In the genomic region with DNA sequence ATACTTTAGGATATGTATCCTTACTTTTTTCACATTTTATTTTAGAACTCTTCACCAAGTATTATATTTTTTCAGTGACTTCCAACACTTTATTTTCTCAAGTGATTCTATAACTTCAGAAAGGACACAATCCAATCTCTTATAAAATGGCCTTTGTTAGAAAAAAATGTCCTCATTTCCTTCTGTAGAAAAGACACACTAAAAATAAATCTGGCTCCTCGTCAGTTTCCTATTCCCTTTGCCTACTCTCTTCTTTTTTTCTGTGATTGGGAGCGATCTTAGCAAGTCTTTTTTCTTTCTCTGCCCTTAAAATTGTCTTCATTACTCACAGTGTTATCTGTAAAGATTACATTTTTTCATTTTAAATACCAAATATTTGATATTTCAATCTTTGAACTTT, we compare ENCODE assay signal across 29 mouse cellular contexts.
"Had no signal": no experiment of that assay in that cellular context is flagged by ENCODE, and none has a peak within 500 bp of the region (broad histone marks: within the 10 kb centered on the region; RNA-seq: fewer than 3 reads in every experiment).

No protein-coding gene starts in this region.

- ATAC-seq: forebrain, embryonic 13.5 days; forebrain, embryonic 14.5 days; forebrain, embryonic 15.5 days; forebrain, embryonic 16.5 days; forebrain, postnatal 0 days had no signal

- H3K27ac ChIP-seq: embryonic facial prominence, embryonic 10.5 days; embryonic facial prominence, embryonic 12.5 days; embryonic facial prominence, embryonic 13.5 days; embryonic facial prominence, embryonic 15.5 days; forebrain, embryonic 10.5 days; forebrain, embryonic 12.5 days; forebrain, embryonic 13.5 days; forebrain, embryonic 15.5 days; gastrocnemius, adult 2 months; heart, adult 2 months had no signal

- H3K9me3 ChIP-seq: embryonic facial prominence, embryonic 10.5 days; embryonic facial prominence, embryonic 12.5 days; embryonic facial prominence, embryonic 13.5 days; embryonic facial prominence, embryonic 15.5 days; forebrain, embryonic 10.5 days; forebrain, embryonic 12.5 days; forebrain, embryonic 13.5 days; forebrain, embryonic 15.5 days had no signal

- H3K4me3 ChIP-seq: embryonic facial prominence, embryonic 10.5 days; embryonic facial prominence, embryonic 12.5 days; embryonic facial prominence, embryonic 13.5 days; embryonic facial prominence, embryonic 15.5 days; erythroblast, embryonic 14.5 days; forebrain, embryonic 10.5 days; forebrain, embryonic 12.5 days; forebrain, embryonic 13.5 days; forebrain, embryonic 15.5 days; gastrocnemius, adult 2 months; heart, adult 2 months had no signal

- H3K4me2 ChIP-seq: embryonic facial prominence, embryonic 12.5 days; embryonic facial prominence, embryonic 13.5 days; embryonic facial prominence, embryonic 15.5 days; forebrain, embryonic 12.5 days; forebrain, embryonic 13.5 days; forebrain, embryonic 15.5 days had no signal

- H3K4me1 ChIP-seq: embryonic facial prominence, embryonic 10.5 days; embryonic facial prominence, embryonic 12.5 days; embryonic facial prominence, embryonic 13.5 days; embryonic facial prominence, embryonic 15.5 days; forebrain, embryonic 10.5 days; forebrain, embryonic 12.5 days; forebrain, embryonic 13.5 days; forebrain, embryonic 15.5 days had no signal

- DNase-seq: cerebellum, adult 2 months; cerebellum, adult 8-10 months; cerebellum, adult 9-10 months; cerebellum, adult 9-11 months; cerebellum, postnatal 10 days; cerebellum, postnatal 14 days; cerebellum, postnatal 25 days; cerebellum, postnatal 36 days; embryo, embryonic 11 days; forebrain, postnatal 0 days; gastrocnemius, adult 2 months; gastrocnemius, postnatal 10 days; gastrocnemius, postnatal 14 days; gastrocnemius, postnatal 25 days; gastrocnemius, postnatal 36 days; heart, adult 11 months; heart, adult 18-20 months; heart, adult 2 months had no signal

- H3K36me3 ChIP-seq: embryonic facial prominence, embryonic 10.5 days; embryonic facial prominence, embryonic 12.5 days; embryonic facial prominence, embryonic 13.5 days; embryonic facial prominence, embryonic 15.5 days; forebrain, embryonic 10.5 days; forebrain, embryonic 12.5 days; forebrain, embryonic 15.5 days had no signal

- H3K9ac ChIP-seq: embryonic facial prominence, embryonic 12.5 days; embryonic facial prominence, embryonic 13.5 days; embryonic facial prominence, embryonic 15.5 days; forebrain, embryonic 12.5 days; forebrain, embryonic 13.5 days; forebrain, embryonic 15.5 days; forebrain, postnatal 0 days had no signal

- H3K27me3 ChIP-seq: embryonic facial prominence, embryonic 12.5 days; embryonic facial prominence, embryonic 13.5 days; embryonic facial prominence, embryonic 15.5 days; forebrain, embryonic 12.5 days; forebrain, embryonic 13.5 days; forebrain, embryonic 15.5 days had no signal
